Mouse (Mus musculus) neural tube, embryonic 12.5 days (tissue): Measurements from ENCODE around the gene Gm6482. TPM values are rescaled to one million over a fixed set of nuclear protein-coding genes. Genes with fewer than 3 reads are reported as not detected.
"Not testable (repeated sequence)": the region's sequence is repeated elsewhere in the genome, so short reads cannot be mapped to it uniquely, and the experiment has no call there.

ENCODE experiments used
- ATAC-seq: fragments of 200-750 bp; cut with Nextera tagmentation; 2 replicates; pipeline ENCODE4 v1.8.0; 2017; ENCODE audit warnings: low read depth, mild to moderate bottlenecking, moderate TSS enrichment, moderate library complexity; ENCODE audit not compliant: low FRiP score
- H3K27ac ChIP-seq: fragments of 300-500 bp; sonication (generic); 2 replicates; pipeline ENCODE4 v1.5.1; 2016
- H3K27me3 ChIP-seq: fragments of 300-500 bp; sonication (generic); replicated peaks from 2 replicates; pipeline ENCODE4 v1.6.1; 2016; ENCODE audit warnings: mild to moderate bottlenecking
- H3K36me3 ChIP-seq: fragments of 300-500 bp; sonication (generic); 2 replicates; pipeline ENCODE4 v1.6.1; 2016; ENCODE audit warnings: mild to moderate bottlenecking
- H3K4me1 ChIP-seq: fragments of 300-500 bp; sonication (generic); 2 replicates; pipeline ENCODE4 v1.6.1; 2016
- H3K4me2 ChIP-seq: fragments of 300-500 bp; sonication (generic); replicated peaks from 2 replicates; pipeline ENCODE4 v1.6.1; 2016; ENCODE audit warnings: mild to moderate bottlenecking
- H3K4me3 ChIP-seq: fragments of 300-500 bp; sonication (generic); 2 replicates; pipeline ENCODE4 v1.5.1; 2016
- H3K9ac ChIP-seq: fragments of 300-500 bp; sonication (generic); 2 replicates; pipeline ENCODE4 v1.6.1; 2016; ENCODE audit warnings: mild to moderate bottlenecking
- H3K9me3 ChIP-seq: fragments of 300-500 bp; sonication (generic); 2 replicates; pipeline ENCODE4 v1.6.1; 2016; ENCODE audit warnings: mild to moderate bottlenecking
- WGBS: fragments of 180-500 bp; shearing (Covaris S2); methylation state at CpG from one replicate; pipeline ENCODE4 v1.1.7; 2016; 5-methylcytosine and 5-hydroxymethylcytosine counted together
- polyA plus RNA-seq: library from polyadenylated mRNA; unstranded; fragments of >200 nt; fragmentation: Nextera tagmentation; extraction: Ambion mirVana; gene quantifications from 2 replicates; pipeline ENCODE4 v1.2.1, GENCODE M21; 2016

The Gm6482 gene
- not detected in 2 replicates for polyA plus RNA-seq

GRCm38 (mm10) chr14:41408181-41408580 lies at the start of gene Gm6482:
Gene Gm6482 (minus strand): TSS chr14:41408281.
- H3K27me3 ChIP-seq, H3K9ac ChIP-seq, H3K4me1 ChIP-seq, H3K27ac ChIP-seq, H3K4me2 ChIP-seq, H3K36me3 ChIP-seq, ATAC-seq, H3K9me3 ChIP-seq, H3K4me3 ChIP-seq: not testable (repeated sequence)
- whole genome bisulfite sequencing: 100% methylated on average over 1 of the region's 2 CpGs

DNA sequence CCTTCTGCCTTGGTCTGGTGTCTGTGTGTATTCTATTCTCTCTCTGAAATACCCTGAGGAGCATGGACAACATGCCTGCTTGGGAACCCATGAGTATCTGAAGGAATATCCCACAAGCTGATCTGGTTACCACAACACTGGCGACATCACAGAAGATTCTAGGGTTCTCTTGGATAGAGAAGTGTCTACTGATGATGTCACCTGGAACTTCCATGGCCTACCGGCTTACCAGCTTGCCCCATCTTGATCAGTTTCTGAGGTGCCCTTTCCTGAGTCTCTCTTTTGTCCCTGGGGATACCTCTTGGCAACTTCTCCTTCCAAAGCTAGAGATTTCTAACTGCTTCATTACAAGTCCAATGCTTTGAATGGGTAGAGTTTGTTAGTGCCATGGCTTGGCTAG lies 45.3 kb upstream of the Gm6482 start, which contains the start of gene Gm7954:
Gene Gm7954 (minus strand): TSS at position 101 of the 400 bp plus-strand sequence.
- not testable (repeated sequence) for H3K27me3 ChIP-seq, H3K9ac ChIP-seq, ATAC-seq, H3K9me3 ChIP-seq, H3K4me3 ChIP-seq, H3K4me2 ChIP-seq, H3K4me1 ChIP-seq, H3K36me3 ChIP-seq, H3K27ac ChIP-seq
- no CpG with 5 or more reads among the region's 2 CpGs for WGBS

DNA sequence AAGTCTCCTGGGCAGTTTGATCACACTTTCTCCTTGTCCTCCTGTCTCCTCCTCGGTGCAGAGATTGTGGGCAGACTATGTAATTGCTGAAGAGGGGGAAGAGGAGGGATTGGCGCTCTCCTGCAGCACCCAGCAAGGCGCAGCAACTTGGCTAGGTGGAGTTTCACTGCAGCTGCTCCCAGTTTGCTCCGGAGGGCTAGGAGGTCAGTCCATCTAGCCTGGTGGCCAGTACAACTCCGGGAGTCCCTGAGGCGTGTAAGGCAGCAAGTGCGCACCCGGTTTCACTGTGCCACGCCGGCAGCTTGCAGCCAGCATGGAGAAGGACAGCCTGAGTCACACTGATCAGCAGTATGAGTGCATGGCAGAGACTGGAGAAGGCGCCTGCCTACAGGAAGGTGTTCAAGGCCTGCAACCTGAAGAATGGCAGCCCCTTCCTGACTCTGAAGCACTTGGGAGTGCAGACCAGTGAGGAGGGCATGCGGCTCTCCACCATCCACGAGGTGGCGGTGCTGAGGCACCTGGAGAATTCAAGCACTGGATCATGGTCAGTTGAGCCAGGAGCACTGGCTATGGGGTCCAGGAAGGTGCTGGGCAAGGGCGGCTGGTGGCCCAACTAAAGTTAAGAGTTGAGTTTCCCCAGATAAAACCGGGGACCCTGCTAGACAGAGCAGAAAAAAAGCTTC lies 17.5 kb upstream of the Gm6482 start:
- H3K9me3 ChIP-seq, H3K4me3 ChIP-seq, H3K4me1 ChIP-seq, ATAC-seq, H3K27me3 ChIP-seq, H3K36me3 ChIP-seq, H3K9ac ChIP-seq, H3K27ac ChIP-seq: not testable (repeated sequence)
- peak overlapping the region; percentile 40 for H3K4me2 ChIP-seq
- 29% methylated on average over 12 of the region's 16 CpGs for WGBS

GRCm38 (mm10) chr14:41424694-41425093 lies 16.6 kb upstream of the Gm6482 start:
- not testable (repeated sequence) for H3K27ac ChIP-seq, H3K9me3 ChIP-seq, H3K9ac ChIP-seq, H3K4me3 ChIP-seq, H3K36me3 ChIP-seq, ATAC-seq, H3K4me1 ChIP-seq, H3K27me3 ChIP-seq
- H3K4me2 ChIP-seq: peak overlapping the region; percentile 40
- 11% methylated on average over 14 of the region's 14 CpGs for WGBS

DNA sequence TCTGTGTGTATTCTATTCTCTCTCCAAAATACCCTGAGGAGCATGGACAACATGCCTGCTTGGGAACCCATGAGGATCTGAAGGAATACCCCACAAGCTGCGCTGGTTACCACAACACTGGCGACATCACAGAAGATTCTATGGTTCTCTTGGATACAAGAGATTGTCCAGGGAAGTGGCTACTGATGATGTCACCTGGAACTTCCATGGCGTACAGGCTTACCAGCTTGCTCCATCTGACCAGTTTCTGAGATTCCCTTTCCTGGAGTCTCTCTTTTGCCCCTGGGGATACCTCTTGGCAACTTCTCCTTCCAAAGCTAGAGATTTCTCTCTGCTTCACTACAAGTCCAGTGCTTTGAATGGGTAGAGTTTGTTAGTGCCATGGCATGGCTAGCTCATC lies 21.8 kb downstream of the Gm6482 start, which contains the start of gene Gm7945:
Gene Gm7945 (minus strand): TSS at position 101 of the 400 bp plus-strand sequence.
- no CpG with 5 or more reads among the region's 3 CpGs for WGBS

More for the DNA sequence above, 21.8 kb downstream of the Gm6482 start, which contains the start of gene Gm7945:
- H3K9me3 ChIP-seq, H3K4me1 ChIP-seq, H3K4me3 ChIP-seq, H3K9ac ChIP-seq, H3K36me3 ChIP-seq, H3K4me2 ChIP-seq, H3K27ac ChIP-seq, H3K27me3 ChIP-seq, ATAC-seq: not testable (repeated sequence)

Other genes with a start within 250 kb of the Gm6482 start
- gene Sftpd, start 223.1 kb downstream of the Gm6482 start, polyA plus RNA-seq: not detected in 2 replicates
- gene Gm2832, start 129.5 kb downstream of the Gm6482 start, polyA plus RNA-seq: 0.10 TPM in 1 of 2 replicates, not detected in the other
- not detected in 2 replicates for gene Gm5798, start 59.7 kb downstream of the Gm6482 start, polyA plus RNA-seq
- not detected in 2 replicates for gene Gm7945, start 21.9 kb downstream of the Gm6482 start, polyA plus RNA-seq
- not detected in 2 replicates for gene Gm7954, start 45.2 kb upstream of the Gm6482 start, polyA plus RNA-seq
- gene Gm3486, start 81.2 kb upstream of the Gm6482 start, polyA plus RNA-seq: not detected in 2 replicates
- gene Gm7970, start 147.3 kb upstream of the Gm6482 start, polyA plus RNA-seq: not detected in 2 replicates
- not detected in 2 replicates for gene 1700049E17Rik2, start 164.9 kb upstream of the Gm6482 start, polyA plus RNA-seq
- not detected in 2 replicates for gene Gm3072, start 216.3 kb upstream of the Gm6482 start, polyA plus RNA-seq
- not detected in 2 replicates for gene Gm3676, start 238.2 kb upstream of the Gm6482 start, polyA plus RNA-seq